Mouse (Mus musculus): Measurements from ENCODE around the gene Plekha6.
A peak's percentile ranks its signal among the peaks of the same experiment; 100 is the strongest.

Plekha6 gene

DNA sequence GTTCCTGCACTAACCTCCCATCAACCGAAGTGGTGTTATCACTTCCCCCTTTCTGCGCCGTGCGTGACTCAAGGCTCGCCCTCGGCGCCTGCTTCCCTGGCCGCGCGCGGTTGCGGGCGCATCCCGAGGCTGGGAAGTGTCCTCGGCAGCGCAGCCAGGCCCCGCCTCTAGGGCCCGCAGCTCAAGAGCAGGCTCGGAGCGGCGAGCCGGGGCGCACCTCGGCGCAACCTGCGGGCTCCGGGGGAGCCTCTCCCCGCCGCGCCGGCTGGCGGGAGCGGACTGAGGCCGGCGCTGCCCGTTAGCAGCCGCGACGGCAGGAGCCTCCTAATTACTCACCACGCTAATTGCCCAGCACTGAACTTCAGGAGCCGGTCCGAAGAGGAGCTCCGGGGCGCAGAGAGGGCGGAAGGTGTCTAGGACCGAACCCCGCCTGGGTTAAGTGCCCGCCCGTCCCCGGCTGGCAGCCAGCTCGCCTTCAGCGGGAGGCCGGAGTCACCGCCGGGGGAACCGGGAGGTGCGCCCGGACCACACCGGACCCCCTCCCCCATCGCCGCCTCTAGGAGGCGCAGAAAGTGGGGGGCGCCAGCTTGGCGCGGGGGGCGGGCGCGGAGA is at the start of gene Plekha6:
Gene Plekha6 (plus strand): TSS at position 391 of the 612 bp plus-strand sequence.
- peak; percentile 57 for DNase-seq (ENCODE audit: low read depth, low spot score)

DNA sequence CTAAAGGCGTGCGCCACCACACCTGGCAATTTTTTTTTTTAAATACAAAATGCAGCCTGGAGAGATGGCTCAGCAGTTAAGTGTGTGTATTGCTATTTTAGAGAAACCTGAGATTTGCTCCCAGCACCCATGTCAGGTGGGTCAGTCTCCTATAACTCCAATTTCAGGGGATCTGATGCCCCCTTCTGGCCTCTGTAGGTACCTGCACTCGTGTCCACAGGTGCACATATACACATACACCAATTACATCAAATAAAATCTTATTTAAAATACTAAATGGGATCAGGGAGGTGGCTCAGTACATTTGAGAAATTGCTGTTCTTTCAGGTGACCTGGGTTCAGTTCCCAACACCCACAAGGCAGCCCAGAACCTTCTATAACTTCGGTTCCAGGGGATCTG is 47.9 kb upstream of the Plekha6 start:
- peak; percentile 74 for DNase-seq (ENCODE audit: low read depth, low spot score)

DNA sequence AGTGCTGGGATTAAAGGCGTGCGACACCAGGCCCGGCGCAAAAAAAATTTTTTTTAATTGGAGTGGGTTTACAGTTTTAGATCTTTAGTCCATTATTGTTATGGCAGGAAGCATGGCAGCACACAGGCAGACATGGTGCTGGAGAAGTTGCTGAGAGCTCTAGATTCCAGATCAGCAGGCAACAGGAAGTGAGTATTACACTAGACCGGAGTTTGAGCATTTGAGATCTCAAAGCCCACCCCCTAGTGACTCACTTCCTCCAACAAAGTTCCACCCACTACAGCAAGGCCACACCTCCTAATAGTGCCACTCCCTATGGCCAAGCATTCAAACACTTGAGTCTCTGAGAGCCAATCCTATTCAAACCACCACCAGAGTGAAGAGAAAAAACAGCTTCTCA is 45.9 kb upstream of the Plekha6 start:
- peak; percentile 98 for DNase-seq (ENCODE audit: low read depth, low spot score)

DNA sequence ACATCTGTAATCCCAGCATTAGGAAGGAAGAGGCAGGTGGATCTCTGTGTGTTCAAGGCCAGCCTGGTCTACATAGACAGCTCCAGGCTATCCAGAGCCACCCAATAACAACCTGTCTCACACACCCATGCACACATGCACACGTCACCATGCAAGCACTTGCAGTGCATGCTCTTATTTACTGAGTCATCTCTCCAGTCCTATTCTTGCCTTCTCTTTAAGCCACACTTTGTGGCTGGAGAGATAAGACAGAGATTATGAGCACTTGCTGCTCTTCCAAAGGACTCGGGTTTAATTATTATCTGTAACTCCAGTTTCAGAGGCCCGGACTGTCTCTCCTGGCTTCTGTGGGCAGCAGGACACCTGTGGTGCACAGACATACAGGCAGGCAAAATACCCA is 45.2 kb upstream of the Plekha6 start:
- no peak for DNase-seq (ENCODE audit: low read depth, low spot score)

DNA sequence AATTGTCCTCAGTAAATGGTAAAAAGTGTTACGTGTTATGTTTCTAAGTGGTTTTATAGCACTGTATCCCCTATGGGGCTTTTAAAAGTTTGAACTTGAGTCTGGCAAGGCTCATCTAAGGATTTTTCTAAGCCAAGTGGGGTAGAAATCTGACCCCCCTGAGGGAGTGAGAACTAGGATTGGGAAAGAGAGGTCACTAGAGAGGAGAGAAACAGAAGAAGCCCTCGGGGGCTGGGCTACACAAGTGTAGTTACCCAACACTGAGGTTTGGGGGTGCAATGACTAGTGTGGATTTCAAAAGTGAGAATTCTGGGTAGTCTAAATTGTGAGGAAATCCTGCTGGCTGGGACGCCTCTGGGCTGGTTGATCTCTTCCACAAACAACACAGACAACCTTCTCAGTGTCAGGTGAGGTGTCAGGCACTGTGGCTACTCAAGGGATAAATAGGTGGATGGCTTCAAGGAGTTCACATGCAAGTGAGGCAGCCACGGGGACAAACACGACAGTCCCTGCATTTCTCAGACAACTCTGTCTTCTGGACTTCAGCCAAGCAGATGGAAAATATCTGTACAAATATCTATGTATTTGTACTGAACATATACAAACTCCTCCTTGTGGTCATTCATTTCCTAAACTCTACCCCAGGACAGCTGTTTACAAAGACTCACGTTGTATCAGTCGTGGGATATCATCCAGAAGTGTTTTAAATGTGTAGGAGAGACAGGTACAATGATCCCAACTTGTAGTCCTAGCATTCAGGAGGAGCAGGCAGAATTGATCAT is 43.9 kb upstream of the Plekha6 start:
- no peak for DNase-seq (ENCODE audit: low read depth, low spot score)

DNA sequence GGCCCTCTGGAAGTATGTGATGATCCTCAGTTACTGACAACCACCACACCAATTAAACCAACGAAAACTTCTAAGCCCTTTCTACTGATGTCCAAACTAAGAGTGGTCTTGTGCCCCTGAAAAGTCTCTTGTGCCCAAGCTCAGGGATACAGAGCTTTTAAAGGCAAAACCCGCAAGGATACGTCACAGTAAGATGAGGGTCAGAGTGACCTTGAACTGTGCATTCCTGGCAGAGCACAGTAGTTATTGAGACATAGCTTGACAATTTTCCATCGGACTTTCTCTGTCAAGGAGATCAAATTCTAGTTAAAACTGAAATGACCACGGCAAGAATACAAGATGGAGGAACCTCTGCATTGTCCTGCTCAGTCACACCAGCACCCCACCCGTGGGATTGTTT is 42.8 kb upstream of the Plekha6 start:
- DNase-seq (ENCODE audit: low read depth, low spot score), result no peak

DNA sequence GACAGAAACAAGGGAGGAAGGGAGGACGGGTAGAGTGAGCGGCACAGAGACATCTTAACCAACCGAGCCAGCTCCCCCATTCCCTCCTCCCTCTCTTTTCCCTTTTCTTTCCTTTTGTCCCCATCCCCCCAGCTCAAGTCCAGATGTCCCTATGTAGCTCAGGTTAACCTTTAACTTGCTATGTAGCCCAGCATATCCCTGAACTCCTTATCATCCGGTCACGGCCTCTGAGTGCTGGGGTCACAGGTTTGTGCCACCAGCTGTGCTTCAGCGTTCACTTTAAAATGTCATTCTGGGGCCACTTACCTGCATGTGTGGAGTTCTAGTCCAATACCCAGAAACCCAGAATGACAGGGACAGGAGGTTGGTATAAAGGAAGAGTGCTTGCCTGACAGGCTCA is 39.9 kb upstream of the Plekha6 start:
- DNase-seq (ENCODE audit: low read depth, low spot score), result no peak

DNA sequence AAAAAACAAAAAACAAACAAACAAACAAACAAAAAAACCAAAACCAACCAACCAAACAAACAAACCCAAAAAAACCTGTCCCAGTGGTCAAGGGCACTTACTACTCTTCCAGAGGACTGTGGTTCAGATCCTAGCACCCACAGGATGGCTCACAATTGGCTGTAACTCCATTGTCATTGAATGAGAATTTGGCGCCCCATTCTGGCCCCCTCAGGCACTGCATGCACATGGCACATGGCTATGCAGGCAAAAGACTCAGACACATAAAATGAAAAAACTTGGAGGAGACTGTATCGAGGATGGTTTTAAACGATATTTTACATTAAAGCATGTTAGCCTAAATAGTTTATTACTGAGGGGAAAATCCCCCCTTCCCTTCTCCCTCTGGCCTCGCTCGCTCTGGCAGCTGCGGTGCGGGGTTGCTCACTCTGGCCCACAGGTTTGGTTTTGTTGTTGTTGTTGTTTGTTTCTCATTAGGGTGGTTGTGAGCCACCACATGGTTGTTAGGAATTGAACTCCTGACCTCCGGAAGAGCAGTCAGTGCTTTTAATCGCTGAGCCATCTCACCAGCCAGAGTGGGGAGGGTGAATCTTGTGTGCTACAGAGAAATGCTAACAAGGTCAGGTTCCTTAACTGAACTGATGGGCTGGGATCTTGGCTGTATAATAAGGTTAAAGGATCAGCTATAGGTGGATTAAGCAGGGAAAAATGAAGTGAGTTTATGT is 38.2 kb upstream of the Plekha6 start:
- peak; percentile 91 for DNase-seq (ENCODE audit: low read depth, low spot score)

DNA sequence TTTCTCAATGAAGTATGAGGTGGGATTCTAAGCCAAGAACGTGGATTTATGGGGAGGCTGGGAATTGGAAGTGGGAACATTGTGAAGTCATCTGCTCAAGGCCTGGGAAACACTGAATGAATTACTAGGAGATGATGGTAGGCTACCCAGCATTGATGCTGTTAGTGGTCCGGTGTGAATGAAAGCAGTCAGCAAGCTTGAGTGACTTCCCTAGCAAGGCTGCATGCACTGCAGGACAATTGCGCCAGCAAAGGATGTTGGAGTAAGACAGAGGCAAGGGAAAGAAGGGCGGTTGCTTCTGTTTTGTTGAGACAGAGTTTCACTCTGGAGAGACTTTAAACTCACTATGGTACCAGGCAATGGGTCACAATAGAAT is 37.7 kb upstream of the Plekha6 start:
- DNase-seq (ENCODE audit: low read depth, low spot score), result peak; percentile 55

DNA sequence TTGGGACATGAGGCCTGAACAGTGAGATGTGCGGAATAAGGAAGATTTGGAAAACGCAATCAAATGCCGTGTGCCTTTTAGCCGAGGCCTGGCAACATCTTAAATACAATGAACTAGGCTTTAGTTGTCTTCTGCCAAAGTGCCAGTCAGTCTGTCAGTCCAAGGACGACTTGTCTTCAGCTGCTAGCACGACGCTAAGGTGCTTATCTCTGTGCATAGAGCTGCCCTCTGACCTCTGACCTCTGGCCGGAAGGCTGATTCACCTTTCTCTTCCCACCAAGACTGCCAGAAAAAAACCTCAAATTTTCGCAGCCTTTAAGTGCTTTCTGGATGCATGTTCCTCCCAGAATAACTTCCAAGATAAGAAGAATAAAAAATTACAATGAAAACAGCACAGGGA is 36.7 kb upstream of the Plekha6 start:
- DNase-seq (ENCODE audit: low read depth, low spot score), result peak; percentile 63

DNA sequence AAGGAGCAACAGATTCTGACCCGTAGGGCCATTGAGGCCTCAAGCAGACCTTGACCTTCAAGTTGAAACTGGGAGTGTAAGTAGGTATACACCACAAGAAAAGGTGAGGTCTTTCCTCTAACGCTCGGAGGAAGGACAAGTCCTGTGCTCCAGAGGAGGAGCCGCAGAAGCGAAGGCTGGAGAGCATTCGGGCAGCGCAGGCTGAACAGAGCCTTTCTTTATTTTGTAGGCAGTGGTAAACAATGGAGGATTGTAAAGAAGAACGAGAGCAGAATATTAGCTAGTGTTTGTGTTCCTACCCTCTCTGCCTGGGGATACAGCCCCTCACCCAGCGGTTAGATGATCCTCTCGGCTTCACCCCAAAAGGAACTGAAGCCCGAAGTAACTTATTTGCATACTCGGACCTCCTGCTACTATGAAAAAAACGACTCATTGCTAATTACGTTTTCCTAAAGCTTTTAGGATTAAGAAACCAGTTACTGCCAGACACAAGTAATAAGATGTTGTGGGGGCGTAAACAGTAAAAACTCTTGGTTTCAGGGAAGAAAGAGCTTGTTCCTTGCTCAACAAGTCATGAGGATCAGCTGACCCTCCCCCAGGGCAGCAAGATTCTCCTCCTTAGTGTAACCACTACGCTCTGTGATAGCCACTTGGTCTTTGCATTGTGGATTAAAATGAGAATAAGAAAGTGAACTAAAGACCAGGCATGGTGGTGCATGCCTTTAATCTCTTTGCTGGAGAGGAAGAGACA is 34.4 kb upstream of the Plekha6 start:
- peak; percentile 78 for DNase-seq (ENCODE audit: low read depth, low spot score)

DNA sequence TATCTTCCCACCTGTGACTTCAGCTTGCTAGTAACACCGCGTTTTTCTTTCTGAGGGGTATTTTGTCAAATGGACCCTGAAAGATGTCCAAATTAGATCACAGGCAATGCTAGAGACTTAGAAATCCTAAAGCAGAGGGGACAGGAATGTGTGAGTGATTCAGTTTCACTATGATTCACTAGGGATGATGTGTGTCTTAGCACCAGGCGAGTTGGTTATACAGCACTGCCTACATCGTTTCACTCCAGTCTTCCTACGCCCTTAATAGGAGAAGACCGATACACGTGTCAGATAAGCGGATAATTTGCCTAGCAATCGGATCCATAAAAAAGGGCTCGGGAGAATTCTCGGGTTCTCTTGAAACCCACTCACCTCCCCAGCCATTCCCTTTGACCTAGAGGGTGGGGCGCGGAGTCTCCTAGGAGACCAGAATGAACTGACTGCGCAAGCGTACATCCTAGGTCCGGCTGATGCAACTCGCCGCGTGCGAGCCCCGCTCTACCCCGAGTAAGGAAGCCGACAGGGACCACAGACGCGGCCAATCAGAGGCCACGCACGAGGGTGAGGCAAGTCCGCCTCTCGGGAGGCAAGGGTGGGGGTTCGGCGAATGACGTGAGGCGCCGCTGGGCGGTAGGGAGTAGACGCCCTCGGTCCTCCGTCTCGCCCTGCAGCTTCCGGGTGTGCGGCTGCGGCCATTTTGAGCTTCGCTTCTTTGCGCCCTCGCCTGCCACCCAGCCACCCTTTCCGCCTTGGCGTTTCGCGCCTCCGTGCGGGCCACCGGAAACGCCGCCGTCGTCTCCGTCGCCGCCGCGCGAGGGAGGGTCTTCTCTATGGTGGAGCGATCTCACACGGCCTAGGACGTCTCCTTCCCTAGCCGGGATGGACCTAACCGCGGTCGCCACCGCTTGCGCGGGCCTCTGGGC is 33.1 kb upstream of the Plekha6 start, which contains the start of gene Ppp1r15b:
Gene Ppp1r15b (plus strand): TSS at position 506 of the 923 bp plus-strand sequence.
- DNase-seq (ENCODE audit: low read depth, low spot score), result peak; percentile 100

DNA sequence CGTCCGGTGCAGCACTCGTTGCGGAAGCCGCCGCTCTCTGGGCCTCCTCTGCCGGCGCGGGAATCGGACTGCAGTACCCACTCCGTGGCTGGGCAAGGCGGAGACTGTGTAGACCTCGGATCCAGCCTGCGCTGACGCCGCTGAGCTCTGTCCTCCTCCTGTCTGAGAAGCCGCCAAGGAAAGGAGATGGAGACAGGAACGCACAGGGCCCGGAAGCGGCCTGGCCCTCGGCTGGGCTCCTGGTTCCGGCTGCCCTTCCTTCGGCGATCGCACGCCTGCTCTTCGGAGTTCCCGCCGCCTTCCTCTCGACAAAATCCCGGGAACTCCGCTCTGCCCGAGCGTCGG is 32.5 kb upstream of the Plekha6 start:
- DNase-seq (ENCODE audit: low read depth, low spot score), result no peak

DNA sequence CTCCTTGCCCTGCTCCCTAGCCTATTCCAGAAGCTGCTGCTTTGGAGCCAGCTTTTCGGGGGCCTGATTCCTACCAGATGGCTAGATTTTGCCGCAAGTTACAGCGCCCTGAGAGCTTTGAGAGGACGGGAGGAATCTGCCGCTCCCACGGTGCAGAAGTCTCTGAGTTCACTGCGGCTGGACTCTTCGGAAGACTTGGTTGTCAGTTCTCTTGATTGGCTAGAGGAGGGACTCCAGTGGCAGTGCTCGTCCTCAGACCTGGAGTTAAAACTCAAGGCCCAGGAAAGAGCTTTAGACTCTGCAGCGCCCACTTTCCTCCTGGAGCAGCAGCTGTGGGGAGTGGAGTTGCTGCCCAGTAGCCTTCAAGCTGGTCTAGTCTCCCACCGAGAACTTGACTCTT is 32.1 kb upstream of the Plekha6 start:
- peak; percentile 31 for DNase-seq (ENCODE audit: low read depth, low spot score)

DNA sequence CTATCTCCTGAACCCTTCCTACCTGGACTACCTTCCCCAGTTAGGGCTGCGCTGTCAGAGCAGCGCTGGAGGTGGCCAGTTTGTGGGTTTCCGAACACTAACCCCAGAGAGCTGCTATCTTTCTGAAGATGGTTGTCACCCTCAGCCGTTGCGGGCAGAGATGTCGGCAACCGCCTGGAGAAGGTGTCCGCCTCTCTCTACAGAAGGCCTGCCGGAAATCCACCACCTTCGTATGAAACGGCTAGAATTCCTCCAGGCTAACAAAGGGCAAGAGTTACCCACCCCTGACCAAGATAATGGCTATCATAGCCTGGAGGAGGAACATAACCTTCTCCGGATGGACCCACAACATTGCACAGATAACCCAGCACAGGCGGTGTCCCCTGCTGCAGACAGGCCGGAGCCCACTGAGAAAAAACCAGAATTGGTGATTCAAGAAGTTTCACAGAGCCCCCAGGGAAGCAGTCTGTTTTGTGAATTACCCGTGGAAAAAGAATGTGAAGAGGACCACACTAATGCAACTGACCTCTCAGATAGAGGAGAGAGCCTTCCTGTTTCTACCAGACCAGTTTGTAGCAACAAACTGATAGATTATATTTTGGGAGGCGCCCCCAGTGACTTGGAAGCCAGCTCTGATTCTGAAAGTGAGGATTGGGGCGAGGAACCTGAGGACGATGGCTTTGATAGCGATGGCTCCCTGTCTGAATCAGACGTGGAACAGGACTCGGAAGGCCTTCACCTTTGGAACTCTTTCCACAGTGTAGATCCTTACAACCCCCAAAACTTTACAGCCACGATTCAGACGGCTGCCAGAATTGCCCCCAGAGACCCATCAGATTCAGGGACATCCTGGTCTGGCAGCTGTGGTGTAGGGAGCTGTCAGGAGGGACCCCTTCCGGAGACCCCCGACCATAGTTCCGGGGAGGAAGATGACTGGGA is 31.4 kb upstream of the Plekha6 start:
- DNase-seq (ENCODE audit: low read depth, low spot score), result no peak

DNA sequence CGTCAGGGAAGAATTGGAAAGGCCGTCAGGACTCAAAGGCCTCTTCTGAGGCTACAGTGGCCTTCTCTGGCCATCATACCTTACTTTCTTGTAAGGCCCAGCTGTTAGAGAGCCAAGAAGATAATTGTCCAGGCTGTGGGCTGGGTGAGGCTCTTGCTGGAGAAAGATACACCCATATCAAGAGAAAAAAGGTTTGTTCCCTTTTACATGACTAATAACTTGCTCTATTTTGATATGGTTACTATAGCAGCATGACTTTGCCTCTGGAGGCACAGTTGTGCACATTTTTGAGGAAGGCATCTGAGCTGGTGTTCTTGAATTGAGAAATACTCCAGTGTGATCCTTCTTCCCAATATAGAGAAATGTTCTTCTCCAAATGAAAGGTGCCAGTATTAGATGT is 30.6 kb upstream of the Plekha6 start:
- DNase-seq (ENCODE audit: low read depth, low spot score), result no peak

DNA sequence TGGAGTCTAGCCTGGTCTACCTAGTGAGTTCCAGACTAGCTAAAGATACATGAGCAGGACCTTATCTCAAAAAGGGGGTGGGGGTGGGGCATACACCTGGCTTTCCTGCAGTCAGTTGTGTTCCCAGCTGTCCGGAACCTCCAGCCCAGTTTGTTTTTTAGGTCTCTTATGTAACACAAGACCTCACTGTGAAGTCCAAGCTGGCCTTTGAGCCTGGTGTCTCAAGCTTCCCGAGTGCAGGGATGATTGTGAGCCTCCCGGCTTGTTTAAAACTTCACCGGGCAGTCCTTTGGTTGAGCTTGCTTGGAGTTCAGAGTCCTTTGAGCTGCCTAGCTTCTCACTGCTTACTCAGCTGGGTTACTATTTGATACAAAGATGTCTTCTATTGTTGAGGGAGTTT is 29.9 kb upstream of the Plekha6 start:
- DNase-seq (ENCODE audit: low read depth, low spot score), result no peak

DNA sequence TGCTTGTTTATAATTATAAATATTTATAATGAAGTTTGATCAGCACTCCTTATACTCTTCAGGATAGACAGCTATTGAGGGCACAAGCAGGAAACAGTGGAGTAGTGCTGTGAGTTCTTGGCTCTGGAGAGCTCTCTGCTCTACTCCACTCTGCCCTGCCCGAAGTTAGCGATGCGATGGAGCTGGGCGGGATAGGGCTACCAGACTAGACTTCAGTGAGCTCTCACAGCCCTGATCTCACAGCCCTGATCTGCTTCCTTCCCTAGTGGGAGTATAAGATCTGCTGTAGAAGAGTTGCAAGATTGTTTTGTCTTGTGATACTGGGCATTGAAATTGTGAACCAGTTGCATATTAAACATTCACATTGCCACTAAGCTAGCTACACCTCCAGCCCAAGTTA is 29.1 kb upstream of the Plekha6 start:
- no peak for DNase-seq (ENCODE audit: low read depth, low spot score)

DNA sequence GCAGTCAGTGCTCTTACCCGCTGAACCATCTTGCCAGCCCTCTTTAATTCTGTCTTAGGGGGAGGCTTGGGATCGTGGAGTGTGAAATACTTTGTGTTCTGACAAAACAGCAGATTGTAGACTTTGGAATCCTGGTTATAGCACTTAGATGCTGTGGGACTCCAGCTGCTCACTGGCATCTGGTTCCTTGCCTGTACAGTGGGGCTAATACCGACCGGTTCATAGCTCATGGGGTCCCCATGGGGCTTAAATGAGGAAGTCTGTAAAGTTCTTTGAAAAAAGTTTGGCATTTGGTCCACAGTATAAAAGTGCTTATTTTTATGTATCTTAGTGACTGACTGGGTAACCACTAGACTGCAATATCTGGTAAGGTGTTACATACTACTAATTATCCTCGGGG is 28.2 kb upstream of the Plekha6 start:
- no peak for DNase-seq (ENCODE audit: low read depth, low spot score)

DNA sequence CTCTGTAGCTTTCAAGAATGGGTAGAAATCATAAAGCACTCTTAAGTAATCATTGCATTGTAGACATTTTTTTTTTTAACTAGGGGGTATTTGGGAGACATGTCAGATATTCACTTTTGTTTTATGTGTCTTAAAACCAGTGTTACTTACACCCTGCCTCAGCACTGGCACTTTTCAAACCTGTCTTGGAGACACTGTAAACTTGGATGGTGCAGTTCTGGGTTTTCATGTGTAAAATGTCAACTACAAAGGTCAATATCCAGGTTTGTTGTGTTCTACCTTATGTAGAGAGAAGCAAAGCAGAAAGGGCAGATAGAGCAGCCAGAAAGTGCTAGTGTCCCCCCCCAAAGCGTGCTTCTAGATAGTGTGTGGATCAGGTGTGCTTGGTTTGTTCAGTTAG is 25.6 kb upstream of the Plekha6 start:
- DNase-seq (ENCODE audit: low read depth, low spot score), result no peak

Data from R1 (cell line).